In the genomic region with DNA sequence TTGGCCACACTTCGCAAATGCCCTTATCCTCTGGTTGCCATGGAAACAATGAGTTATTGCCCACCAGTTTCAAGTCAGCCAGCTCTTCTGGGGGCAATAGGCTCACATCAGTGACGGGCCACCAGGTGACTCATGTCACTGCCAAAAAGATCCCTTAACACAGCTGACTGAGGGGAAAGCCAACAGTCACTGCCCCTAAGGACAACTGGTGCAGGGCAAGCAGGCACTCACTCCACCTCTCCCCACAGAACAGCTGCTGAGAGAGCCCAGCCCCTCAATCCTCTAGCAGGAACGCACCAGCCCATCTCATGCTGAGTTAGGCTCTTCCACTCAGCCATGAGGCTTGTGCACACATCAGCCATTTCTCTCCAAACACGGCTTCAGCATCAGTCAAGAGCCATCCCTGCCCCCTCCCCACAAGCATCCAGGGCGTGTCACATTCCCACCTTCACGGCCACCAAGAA, we compare ENCODE assay signal across 8 mouse cellular contexts.
DNase-seq lines count a peak whose midpoint lies in the region; ATAC-seq and TF ChIP-seq lines count a peak whose summit lies in the region.

No protein-coding gene starts in this region.

- H3K27me3 ChIP-seq in heart, embryonic 11.5 days (ENCODE audit: control insufficient read depth, insufficient read depth, low read length): no peaks in the 10 kb centered on the region
- H3K27me3 ChIP-seq in ES-Bruce4 (ENCODE audit: control insufficient read depth, insufficient read depth, low read length, poor library complexity, severe bottlenecking): no peaks in the 10 kb centered on the region
- peaks cover 27% of the 10 kb centered on the region for H3K27me3 ChIP-seq in forebrain, embryonic 10.5 days (ENCODE audit: poor library complexity, severe bottlenecking)
- no peaks in the 10 kb centered on the region for H3K27me3 ChIP-seq in limb, embryonic 10.5 days (ENCODE audit: low read depth, poor library complexity, severe bottlenecking)
- no peaks in the 10 kb centered on the region for H3K27me3 ChIP-seq in neural tube, embryonic 15.5 days (replicated peaks)

- peak overlapping the region; percentile 88 for H3K4me2 ChIP-seq in heart, embryonic 11.5 days
- peak overlapping the region; percentile 76 for H3K4me2 ChIP-seq in neural tube, embryonic 15.5 days

- WGBS in heart, embryonic 11.5 days (ENCODE audit: insufficient replicate concordance): 3% methylated on average over 6 of the region's 6 CpGs
- WGBS in forebrain, embryonic 10.5 days: 5% methylated on average over 6 of the region's 6 CpGs
- WGBS in limb, embryonic 10.5 days: 5% methylated on average over 6 of the region's 6 CpGs
- WGBS in neural tube, embryonic 15.5 days: 2% methylated on average over 6 of the region's 6 CpGs

- H3K9me3 ChIP-seq in heart, embryonic 11.5 days (replicated peaks; ENCODE audit: control insufficient read depth, low read length): no peaks in the 10 kb centered on the region
- no peaks in the 10 kb centered on the region for H3K9me3 ChIP-seq in ES-Bruce4 (replicated peaks; ENCODE audit: control insufficient read depth, insufficient read depth, low read length, poor library complexity, severe bottlenecking)
- no peaks in the 10 kb centered on the region for H3K9me3 ChIP-seq in forebrain, embryonic 10.5 days
- H3K9me3 ChIP-seq in limb, embryonic 10.5 days (replicated peaks): no peaks in the 10 kb centered on the region
- H3K9me3 ChIP-seq in neural tube, embryonic 15.5 days (replicated peaks): no peaks in the 10 kb centered on the region

- DNase-seq in heart, adult 18-20 months: no peak
- DNase-seq in forebrain, embryonic 10.5 days (ENCODE audit: extremely low spot score, low spot score): peak; percentile 39
- peak; percentile 54 for DNase-seq in limb, embryonic 10.5 days (ENCODE audit: low spot score)
- no peak for DNase-seq in right cerebral cortex, postnatal 10 days (ENCODE audit: low spot score in 2 of 2)
- no peak for DNase-seq in cerebellum, postnatal 4 days (ENCODE audit: low spot score in 2 of 2)

- no peak for TF ChIP-seq POLR2A in ES-Bruce4 (IDR thresholded peaks at IDR 0.05; ENCODE audit: insufficient read depth, low read length)

- ATAC-seq in heart, embryonic 11.5 days (replicated peaks; ENCODE audit: insufficient number of reproducible peaks, low FRiP score, low TSS enrichment): no peak
- ATAC-seq in neural tube, embryonic 15.5 days (ENCODE audit: low FRiP score): peak; percentile 55

- H3K9ac ChIP-seq in heart, embryonic 11.5 days (ENCODE audit: low read depth, low read length): peak overlapping the region; percentile 90
- H3K9ac ChIP-seq in ES-Bruce4 (ENCODE audit: low read depth, poor library complexity, severe bottlenecking): peak overlapping the region; percentile 84
- H3K9ac ChIP-seq in neural tube, embryonic 15.5 days (replicated peaks): peak overlapping the region; percentile 76

- no peaks in the 10 kb centered on the region for H3K36me3 ChIP-seq in heart, embryonic 11.5 days (ENCODE audit: control insufficient read depth, insufficient read depth, low read length)
- H3K36me3 ChIP-seq in ES-Bruce4 (ENCODE audit: control insufficient read depth, insufficient read depth, low read length, poor library complexity, severe bottlenecking): no peaks in the 10 kb centered on the region
- H3K36me3 ChIP-seq in forebrain, embryonic 10.5 days (replicated peaks): no peaks in the 10 kb centered on the region
- H3K36me3 ChIP-seq in limb, embryonic 10.5 days: no peaks in the 10 kb centered on the region
- H3K36me3 ChIP-seq in neural tube, embryonic 15.5 days: no peaks in the 10 kb centered on the region

- TF ChIP-seq EP300 in ES-Bruce4 (IDR thresholded peaks at IDR 0.05; ENCODE audit: insufficient read depth, low read depth, low read length): no peak

- H3K4me3 ChIP-seq in heart, embryonic 11.5 days (ENCODE audit: low read depth, low read length): peak overlapping the region; percentile 66
- peak overlapping the region; percentile 69 for H3K4me3 ChIP-seq in ES-Bruce4 (ENCODE audit: low read depth, low read length)
- peak overlapping the region; percentile 73 for H3K4me3 ChIP-seq in forebrain, embryonic 10.5 days
- peak overlapping the region; percentile 67 for H3K4me3 ChIP-seq in limb, embryonic 10.5 days
- H3K4me3 ChIP-seq in neural tube, embryonic 15.5 days (replicated peaks): peak overlapping the region; percentile 57

- peaks cover 73% of the 10 kb centered on the region for H3K4me1 ChIP-seq in heart, embryonic 11.5 days (ENCODE audit: control insufficient read depth, insufficient read depth, low read length)
- peaks cover 5% of the 10 kb centered on the region for H3K4me1 ChIP-seq in ES-Bruce4 (ENCODE audit: control insufficient read depth, insufficient read depth, low read length)
- H3K4me1 ChIP-seq in forebrain, embryonic 10.5 days: peaks cover 50% of the 10 kb centered on the region
- peaks cover 90% of the 10 kb centered on the region for H3K4me1 ChIP-seq in limb, embryonic 10.5 days
- peaks cover 67% of the 10 kb centered on the region for H3K4me1 ChIP-seq in neural tube, embryonic 15.5 days

- H3K27ac ChIP-seq in heart, embryonic 11.5 days (ENCODE audit: low read depth, low read length): peak overlapping the region; percentile 96
- H3K27ac ChIP-seq in ES-Bruce4 (ENCODE audit: insufficient read depth, low read length): no peak overlapping the region
- peak overlapping the region; percentile 89 for H3K27ac ChIP-seq in forebrain, embryonic 10.5 days
- H3K27ac ChIP-seq in limb, embryonic 10.5 days: peak overlapping the region; percentile 95
- peak overlapping the region; percentile 89 for H3K27ac ChIP-seq in neural tube, embryonic 15.5 days (replicated peaks)

- TF ChIP-seq CTCF in ES-Bruce4 (IDR thresholded peaks at IDR 0.05; ENCODE audit: low read depth, low read length): no peak

Comparison
In these comparisons a context has a peak if more than half of its experiments do, and no peak if none do; other contexts are left out.
1. DNase-seq: peak in forebrain, embryonic 10.5 days (single experiment) and limb, embryonic 10.5 days (single experiment); none in heart, adult 18-20 months (0 of 2), right cerebral cortex, postnatal 10 days (0 of 2) and cerebellum, postnatal 4 days (0 of 2).
2. Peak in every context shown above with its lines, with median percentiles within 50 percentile points of each other: H3K4me3 ChIP-seq and H3K9ac ChIP-seq.